Mouse (Mus musculus): ENCODE results near the gene Eya3. TPM values are rescaled to one million over a fixed set of nuclear protein-coding genes. Genes with fewer than 3 reads are reported as not detected.

Gene Eya3
- total RNA-seq, 2 experiments from 2014 or later = 32.5 to 33.9 TPM

DNA sequence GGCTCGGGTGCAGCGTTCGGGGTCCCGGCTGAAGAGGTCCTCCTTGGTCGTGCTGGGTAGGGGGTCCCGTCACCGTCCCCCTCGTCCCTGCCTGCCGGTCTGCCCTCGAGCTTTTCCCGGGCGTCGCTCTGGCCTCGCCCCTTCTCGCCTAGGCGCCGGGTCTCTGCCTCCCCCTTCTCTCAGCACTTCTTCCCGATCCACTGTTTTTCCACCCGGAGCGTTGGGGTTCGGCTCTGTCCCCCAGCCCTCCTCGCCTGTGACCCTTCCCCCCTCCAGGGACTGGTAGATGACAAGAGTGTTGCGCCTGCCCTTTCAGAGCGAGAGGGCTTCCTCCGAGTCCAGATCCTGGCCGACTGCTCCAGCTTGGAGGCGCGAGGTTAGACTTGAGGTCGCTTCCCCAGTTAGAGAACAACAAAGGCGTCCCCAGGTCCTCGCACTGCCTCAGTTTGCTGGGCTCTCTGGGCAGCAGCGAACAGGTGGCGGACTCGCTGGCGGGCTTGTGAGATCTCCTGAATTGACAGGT, 465 bp downstream of the Eya3 start:
- peak in 1 of 2 experiments; percentile 61 for DNase-seq

- no peak for DNase-seq
Measured at GRCm38 (mm10) chr4:132647439-132647838, 8.7 kb downstream of the Eya3 start.

- peak in 1 of 2 experiments; percentile 18 for DNase-seq
Measured at GRCm38 (mm10) chr4:132649271-132649999, 10.6 kb downstream of the Eya3 start.

DNA sequence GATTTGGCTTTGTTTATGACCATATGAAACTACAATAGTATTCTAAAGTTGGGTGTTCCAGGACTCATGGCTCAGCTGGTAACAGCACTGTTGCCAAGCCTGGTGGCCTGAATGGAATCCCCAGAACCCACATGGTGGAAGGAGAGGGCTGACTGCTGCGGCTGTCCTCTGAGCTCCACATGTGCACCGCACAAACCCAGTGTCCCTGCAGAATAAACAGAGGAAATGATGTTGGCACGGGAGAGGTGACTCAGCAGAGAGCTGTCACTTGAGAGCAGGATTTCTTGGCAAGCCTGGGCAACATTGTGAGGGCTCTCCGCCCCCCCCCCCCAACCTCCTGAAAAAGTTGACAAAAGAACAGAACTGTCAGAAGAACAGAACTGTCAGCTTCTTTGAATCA, 14.1 kb downstream of the Eya3 start:
- DNase-seq = peak; percentile 63 to 83

GRCm38 (mm10) chr4:132653799-132654198, 15.0 kb downstream of the Eya3 start:
- DNase-seq = no peak

DNA sequence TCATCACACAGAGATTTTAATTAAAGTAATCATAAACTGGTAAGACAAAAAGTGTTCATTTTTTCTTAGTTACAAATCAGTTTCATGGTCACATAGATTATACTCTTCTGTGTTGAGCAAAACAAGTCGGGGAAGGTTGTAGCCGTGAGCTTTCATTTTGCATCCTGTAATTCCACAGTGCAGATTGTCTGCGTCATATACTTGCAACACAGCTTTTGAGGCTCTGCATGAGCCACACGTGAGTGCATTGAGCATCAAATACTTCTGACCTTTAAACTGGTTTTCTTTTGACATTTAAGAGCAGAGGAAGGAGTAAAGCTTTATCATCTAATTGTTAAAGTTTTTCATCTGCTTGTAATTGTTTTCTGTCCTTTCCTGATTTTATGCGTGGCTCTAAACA, 16.5 kb downstream of the Eya3 start:
- DNase-seq = no peak

DNA sequence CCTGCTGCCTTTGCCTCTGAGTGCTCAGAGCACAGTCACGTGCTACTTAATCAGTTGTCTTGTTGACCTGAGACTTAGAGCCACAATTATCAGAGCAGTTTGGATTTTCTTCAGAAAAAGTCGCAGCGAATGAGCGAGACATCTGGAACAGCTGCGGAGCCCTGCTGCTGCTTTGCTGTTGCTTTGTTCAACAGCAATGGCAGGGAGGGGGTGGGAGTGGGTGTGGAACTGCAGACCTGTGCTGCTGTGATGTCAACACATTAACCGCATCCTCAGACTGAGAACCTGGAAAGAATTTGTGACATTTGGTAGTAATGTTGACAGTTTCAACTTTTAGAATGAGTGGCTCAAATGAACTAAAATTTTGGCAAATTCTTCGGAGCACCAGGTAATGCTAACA, 20.3 kb downstream of the Eya3 start:
- DNase-seq = no peak

GRCm38 (mm10) chr4:132672697-132673096, 33.9 kb downstream of the Eya3 start:
- no peak for DNase-seq

DNA sequence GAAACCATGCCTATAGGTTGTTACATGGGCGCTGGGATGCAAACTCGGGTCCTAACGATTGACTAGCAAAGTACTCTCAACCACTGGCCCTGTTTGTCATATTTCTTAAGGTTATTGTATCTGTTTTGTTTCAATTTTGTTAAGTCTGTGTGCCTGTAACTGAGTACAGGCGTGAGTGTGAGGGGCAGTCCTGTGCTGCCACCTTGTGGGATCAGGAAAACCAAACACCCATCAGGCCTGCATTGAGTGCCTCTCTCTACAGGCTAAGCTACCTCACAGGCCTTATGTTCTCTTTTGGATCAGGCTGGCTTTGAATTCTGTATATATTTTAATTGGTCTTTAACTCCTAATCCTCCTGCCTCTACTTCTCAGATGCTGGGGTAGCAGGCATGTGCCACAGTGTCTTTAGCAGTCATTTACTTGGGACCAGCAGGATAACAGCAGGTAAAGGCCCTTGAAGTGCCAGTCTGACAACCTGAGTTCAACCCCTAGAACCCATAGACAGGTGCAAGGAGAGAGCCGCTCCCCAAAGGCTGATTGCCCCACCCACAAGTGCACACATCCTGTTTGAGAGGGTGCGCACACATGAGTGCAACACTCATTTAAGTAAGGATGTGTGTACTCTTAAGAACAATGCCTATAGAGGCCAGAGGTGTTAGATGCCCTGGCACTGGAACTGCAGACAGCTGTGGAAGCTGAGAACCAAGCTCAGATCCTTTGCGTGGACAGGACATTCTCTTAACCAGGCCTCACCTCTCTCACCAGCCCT, 38.2 kb downstream of the Eya3 start:
- peak; percentile 13 to 39 for DNase-seq

GRCm38 (mm10) chr4:132689634-132690033, 50.8 kb downstream of the Eya3 start:
- DNase-seq = no peak

- no peak for DNase-seq
Measured at GRCm38 (mm10) chr4:132693366-132693765, 54.6 kb downstream of the Eya3 start.

DNA sequence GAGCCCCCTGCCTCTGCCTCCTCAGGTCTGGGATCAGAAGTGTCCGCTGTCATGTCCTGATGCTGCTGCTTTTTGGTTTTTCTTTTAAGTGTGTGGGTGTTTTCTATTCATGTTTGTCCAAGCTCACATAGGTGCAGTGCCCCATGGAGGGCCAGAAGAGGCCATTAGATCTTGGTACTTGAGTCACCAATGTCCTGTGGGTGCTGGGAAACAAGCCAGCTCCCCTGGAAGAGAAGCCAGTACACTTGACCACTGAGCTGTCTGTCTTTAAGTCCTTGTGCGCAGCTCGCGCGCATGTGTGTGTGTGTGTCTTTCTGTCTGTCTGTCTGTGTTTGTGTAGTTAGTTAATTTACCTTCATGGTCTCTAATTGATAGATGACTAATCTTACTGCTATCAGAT, 63.3 kb downstream of the Eya3 start:
- DNase-seq = no peak

DNA sequence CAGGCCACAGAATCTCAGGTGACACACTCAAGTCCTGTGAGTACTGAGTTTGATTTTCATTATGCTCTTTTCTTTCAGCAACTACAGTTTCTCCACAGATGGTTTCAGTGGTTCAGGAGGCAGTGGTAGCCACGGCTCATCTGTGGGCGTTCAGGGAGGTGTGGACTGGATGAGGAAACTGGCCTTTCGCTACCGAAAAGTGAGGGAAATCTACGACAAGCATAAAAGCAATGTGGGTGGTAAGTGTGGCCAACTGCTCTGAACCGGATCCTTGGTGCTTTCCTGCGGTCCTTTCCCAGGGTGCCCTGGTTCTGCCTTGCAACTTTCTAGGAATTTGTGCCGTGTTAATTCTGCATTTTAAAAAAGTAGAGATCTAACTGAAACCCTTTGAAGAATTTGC, 68.1 kb downstream of the Eya3 start:
- DNase-seq = no peak

DNA sequence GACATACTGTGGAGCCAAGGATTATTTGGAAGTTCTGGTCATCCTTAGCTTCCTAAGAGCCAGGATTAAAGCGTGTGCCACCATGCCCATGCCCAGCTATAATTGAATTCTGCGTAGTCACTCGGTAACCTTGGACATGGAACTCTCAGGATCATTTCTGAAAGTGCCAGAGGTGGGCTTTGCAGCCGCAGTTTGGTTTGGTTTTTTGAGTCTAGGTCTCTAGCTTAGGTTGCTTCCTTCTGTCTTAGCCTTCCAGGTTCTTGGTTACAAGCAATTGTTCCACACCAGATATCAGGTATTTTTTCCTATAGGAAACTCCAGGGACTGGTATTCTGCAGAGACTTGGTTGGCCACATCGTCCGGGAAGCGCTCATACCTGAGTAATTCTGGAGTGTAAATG, 74.4 kb downstream of the Eya3 start:
- DNase-seq = no peak

DNA sequence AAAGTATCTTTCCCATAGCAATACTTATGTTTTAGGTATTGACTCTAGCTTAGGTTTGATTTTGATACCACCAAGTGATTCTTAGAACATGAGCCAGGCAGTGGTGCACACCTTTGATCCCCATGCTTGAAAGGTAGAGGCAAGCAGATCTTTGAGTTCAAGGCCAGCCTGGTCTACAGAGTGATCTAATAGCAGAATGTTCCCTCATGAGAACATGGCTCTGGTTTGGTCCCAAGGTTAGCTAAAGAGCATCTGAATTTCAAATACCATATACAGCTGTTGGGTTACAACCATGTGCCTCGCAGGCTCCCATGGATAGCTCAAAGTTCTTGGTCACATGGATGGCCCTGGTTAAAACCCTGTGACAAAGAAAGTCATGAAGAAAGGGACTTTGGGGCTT, 79.5 kb downstream of the Eya3 start:
- DNase-seq = no peak

GRCm38 (mm10) chr4:132728233-132728632, 89.4 kb downstream of the Eya3 start:
- DNase-seq = no peak

GRCm38 (mm10) chr4:132731616-132732015, 92.8 kb downstream of the Eya3 start:
- DNase-seq = no peak

- DNase-seq = peak; percentile 93 to 94
Measured at GRCm38 (mm10) chr4:132732148-132732684, 93.4 kb downstream of the Eya3 start, which contains the start of gene Xkr8. TSS of gene Xkr8 (minus strand) at chr4:132732546.

- DNase-seq = no peak
Measured at GRCm38 (mm10) chr4:132733071-132733770, 94.4 kb downstream of the Eya3 start.

DNA sequence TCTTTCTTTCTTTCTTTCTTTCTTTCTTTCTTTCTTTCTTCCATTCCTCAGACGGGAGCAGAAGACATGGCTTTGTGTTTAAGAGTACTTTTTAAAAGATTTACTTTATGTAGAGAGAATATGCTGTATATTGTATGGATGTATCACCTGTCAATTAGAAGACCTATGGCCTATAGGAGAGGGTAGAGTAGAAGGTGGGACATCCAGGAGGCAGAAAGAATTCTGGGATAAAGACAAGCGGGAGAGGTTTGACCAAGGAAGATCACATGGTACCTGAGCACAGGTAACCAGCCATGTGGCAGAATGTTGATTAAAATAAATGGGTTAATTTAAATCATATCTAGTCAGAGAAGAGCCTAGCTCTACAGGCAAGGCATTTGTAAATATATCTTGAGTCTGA, 96.0 kb downstream of the Eya3 start:
- no peak for DNase-seq

GRCm38 (mm10) chr4:132735389-132735788, 96.6 kb downstream of the Eya3 start:
- DNase-seq = no peak

DNA sequence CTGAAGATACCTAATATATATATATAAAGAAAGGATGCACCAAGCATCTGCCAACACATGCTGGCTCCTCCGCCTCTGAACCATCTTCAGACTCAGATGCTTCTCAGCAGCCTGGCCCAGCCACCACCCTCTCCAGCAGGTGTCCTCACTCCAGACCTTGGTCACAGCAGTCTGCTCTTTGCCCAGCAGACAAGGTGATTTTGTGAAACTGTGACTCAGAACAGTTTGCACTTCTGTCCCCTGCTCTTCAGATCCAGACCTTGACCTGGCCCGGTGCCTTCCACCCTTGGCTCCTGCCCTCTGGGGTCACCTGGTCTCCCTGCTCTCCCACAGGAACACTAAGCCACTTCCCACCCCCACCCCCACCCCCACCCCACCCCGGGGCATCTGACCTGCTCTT, 97.1 kb downstream of the Eya3 start:
- no peak for DNase-seq

All from heart, adult 18-20 months (tissue).